Mouse (Mus musculus): ENCODE measurements at regions not wholly inside any gene's neighbourhood (a gene's known extent, or its start where the extent isn't known, plus 50 kb on each side); places are given as distances from the start of the nearest gene placed in this dataset.

- TF ChIP-seq POLR2A (IDR thresholded peaks at IDR 0.05; ENCODE audit: insufficient read depth, low read depth, low read length) (no peak), CTCF (IDR thresholded peaks at IDR 0.05) (no peak), EP300 (IDR thresholded peaks at IDR 0.05; ENCODE audit: insufficient read depth, low read depth, low read length) (no peak)
Observed at GRCm38 (mm10) chrX:14091661-14092060, 119.3 kb upstream of the H2al1n start.
